Mouse (Mus musculus) urinary bladder, postnatal 10 days (tissue): ENCODE data around the gene Prkg1.

Experiments
- DNase-seq: peaks from one replicate; pipeline ENCODE4 v3.0.0; 2022; ENCODE audit warnings: low spot score

Prkg1 gene

DNA sequence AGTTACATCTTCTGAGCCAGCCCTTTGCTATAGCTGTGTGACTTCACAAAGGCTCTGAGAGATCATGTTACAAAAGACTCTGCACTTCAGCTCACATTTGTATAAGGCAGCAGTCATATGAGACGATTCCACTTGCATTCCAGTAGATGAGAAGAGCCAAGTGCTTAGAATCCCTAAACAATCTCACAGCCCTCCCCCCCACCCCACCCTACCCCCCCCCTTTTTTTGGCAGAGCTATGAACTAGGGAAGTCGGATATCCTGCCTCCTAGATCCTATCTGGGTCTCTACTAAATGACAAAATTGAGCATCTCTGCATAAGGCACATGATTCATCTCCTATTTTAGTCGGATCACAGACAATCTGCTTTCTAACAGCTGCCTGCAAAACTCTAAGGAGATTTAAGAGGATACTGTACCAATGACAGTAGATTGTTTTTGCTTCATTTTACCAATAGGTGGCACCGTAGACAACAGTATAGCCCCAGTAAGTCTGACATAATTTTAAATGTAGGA lies 921.7 kb downstream of the Prkg1 start:
- DNase-seq: no peak

DNA sequence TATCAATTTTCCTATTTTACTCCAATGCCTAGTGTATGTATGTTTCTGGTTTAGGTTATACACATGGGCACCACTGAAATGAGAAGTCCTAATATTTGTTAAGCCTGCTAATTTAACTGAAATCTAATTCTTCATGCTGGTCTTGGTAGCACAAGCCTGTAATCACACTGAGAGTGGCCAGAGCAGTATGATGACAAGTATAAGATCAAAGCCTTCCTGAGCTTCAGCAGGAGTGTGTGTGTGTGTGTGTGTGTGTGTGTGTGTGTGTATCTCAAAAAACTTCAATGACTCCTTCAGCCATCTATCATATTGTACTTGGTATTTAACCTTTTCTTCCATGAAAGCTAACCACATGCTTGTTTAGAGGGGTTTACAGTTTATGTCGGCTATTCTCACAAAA lies 922.2 kb downstream of the Prkg1 start:
- DNase-seq: no peak

DNA sequence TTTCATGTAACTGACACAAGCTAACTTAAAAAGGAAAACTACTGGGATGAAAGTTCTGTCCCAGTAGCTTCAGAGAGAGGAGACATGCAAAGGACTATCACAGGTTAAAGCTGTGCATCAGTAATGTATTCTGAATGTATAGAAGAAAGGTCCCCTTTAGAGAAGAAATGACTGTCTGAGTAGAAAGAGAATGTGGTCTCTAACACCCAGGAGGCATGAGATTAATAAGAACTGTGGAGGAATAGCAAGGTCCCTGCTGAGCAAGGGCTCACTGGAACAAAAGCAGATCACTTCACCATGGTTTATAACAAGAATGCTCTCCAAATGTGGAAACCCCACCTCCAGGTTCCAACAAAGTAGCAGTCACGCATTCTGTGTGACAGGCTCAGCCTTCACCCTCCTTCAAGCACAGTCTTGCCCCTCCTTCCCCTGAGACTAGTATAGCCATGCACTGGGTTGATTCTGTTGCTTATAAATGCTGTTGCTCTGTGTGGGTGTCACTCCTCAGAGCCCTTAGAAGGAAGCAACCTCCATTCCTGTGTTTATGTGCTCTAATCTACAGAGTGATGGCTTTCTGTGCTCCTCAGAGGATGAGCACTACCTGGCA lies 931.7 kb downstream of the Prkg1 start:
- no peak for DNase-seq

DNA sequence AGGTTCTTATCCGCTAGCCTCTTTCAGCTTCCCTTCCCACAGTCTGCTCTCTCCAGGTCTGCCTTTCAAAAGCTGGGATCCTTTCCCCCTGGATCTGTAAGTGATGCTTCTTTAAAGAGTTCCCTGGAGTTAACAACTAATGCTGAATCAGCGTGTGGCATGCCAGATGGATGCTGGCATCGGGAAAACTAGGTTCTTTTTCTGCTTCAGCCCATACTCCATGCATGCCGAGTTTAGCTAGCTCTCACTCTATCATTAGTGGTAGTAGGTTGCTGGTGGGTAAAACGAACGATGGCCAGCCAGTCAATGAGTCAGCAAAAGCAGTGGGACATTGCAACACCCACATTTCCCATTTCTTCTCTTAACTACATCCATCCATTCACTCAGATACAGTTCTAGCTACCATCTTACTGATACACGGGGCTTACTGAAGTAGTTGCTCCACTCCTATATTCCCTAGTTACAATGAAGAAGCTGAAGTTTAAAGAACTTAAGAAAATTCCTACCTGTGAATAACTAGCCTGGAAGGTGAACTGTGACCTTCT lies 935.5 kb downstream of the Prkg1 start:
- DNase-seq: no peak

DNA sequence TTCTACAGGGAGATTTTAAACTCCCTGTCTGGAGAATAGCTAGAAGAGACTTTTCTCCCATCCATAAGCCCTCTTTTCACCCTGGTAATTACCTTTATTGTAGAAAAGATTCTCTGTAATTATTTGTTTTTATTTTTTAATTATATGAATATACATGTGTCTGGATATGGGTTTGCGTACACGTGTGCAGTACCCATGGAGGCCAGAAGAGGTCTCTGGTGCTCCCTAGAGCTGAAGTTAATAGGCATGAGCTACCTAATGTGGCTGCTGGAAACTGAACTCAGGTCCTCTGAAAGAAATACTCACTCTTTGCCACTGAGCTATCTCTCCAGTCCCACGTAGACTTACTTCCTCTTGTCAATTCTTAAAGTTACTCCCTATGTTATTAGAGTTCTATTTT lies 937.0 kb downstream of the Prkg1 start:
- DNase-seq: no peak

DNA sequence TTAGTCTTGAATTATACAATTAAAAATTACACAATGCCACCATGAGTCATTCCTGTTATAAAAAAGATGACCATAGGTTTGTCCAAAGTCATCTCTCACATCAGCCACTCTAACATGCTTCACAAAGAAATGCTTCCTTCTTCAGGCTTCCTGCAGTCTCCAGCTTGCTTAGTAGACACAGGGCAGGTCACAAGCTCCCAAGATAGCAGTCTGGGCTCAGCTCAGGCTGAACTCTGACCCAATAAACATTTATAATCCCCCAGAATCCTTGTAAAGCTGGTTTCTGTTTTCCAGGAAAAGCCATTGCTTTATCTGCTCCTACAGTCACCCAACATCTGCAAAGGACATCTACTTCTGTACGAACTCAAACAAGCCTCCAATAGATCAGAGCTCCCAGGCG lies 938.7 kb downstream of the Prkg1 start:
- no peak for DNase-seq

DNA sequence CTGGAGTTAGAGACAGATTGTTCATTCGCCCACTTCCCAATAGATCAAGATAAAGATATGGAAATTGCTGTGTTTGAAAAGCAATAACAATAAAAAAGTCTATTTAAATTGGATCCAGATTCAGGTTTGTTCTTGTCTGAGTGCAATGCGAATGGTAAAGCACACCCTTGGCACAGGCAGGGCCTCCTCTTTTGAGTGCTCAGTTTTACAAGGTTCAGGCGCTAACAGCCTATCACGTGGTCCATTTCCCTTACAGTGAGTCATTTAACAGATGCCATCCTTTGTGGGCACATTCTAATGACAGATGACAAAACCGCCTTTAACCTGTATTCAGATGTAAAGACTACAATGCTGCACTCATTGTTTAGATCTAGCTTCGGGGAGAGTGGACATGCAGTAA lies 949.2 kb downstream of the Prkg1 start:
- no peak for DNase-seq

DNA sequence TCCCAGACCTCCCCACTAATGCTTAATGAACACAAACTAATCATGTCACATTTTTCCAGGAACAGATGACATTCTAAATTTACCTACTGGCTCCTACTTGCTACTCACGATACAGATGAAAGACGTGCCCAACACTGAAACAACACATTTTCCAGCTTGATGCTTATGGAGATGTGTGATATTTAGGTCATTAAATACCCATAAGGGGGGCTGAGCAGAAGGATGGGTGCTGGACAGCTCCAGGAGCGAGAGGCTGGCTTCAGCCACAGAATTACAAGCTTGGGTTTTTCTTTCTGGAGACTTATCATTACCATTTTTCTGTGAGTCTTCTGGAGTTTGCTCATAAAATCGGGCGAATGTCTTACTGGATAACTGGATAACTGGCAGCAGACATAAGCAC lies 958.6 kb downstream of the Prkg1 start:
- no peak for DNase-seq

DNA sequence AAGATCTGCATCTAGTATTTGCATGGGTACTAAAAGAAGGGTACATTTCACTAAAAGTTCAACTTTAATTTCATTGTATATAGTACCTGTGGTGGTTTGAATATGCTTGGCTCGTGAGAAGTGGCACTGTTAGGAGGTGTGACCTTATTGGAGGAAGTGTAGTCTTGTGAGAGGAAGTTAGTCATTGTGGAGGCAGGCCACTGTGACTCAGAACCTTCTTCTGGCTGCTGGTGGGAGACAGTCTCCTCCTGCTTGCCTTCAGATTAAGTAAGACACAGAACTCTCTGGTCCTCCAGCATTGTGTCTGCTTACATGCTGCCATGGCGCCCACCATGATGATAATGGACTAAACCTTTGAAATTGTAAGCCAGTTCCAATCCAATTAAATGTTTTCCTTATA lies 984.0 kb downstream of the Prkg1 start:
- no peak for DNase-seq

DNA sequence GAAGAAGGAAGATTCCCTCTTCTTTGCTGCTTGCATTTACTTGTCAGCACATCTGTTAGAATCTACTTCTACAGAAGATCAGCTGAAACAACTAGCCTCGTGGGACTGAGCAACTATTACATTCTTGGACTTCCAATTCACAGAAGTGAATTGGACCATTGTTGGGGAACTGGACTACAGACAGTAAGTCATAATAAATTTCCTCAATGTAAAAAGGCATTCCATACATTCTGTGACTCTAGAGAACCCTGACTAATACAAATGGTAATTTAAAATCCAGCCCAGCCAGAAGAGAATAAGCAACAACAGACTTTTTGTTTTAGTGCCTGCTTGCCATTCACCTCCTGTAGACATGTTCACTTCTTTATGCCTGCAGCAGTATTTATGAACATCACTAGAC lies 996.5 kb downstream of the Prkg1 start:
- DNase-seq: no peak

DNA sequence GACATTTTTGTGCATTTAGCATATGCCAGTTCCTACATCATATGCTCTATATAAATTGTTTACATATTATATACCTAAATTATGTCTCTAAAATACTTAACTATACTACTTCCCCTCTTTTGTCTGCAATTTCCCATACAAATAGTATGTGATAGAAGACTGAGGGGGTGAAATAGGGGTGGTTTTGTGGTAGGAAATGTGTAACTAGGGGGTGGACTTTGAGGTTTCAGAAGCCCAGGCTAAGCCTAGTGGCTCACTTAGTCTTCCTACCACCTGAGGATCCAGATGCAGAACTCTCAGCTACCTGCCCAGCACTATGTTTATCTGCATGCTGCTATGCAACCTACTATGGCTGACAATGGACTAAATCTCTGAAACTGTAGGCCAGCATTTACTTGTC lies 1020.4 kb downstream of the Prkg1 start:
- no peak for DNase-seq

DNA sequence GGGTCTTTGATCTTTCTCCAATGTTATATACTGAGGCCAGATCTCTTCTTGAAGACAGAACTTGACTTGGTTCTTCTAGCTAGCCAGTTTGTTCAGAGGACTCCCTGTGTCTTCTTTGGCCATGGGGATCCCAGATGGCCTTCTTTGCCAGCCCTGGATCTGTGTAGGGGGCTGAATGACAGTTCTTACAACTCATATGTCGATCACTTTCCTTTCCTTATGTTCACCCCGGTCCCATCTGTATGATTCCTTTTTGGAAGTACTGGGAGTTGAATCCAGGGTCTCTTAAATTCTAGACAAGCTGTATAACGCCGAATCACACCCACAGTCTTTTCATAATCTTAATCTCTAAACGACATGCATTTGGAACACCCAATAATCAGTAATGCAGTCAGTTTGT lies 1065.7 kb downstream of the Prkg1 start:
- no peak for DNase-seq

DNA sequence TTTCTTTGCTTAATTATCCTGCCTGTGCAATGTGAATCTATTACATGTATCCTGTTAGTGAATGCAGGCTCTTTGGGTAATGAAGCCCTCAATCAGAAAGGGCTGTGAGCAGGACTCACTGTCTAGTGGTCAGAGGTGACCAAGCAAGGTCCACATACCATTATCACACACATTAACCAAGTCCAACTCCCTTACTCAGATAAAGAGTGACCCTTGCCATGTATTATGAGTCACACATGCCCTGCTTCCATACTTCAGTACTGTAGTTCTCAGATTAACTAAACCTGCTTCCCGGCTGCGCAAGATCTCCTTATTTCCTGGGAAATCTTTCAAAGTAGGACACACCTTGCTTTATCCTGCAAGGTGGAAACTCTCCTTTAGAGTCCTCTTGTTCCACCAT lies 1073.6 kb downstream of the Prkg1 start:
- no peak for DNase-seq

DNA sequence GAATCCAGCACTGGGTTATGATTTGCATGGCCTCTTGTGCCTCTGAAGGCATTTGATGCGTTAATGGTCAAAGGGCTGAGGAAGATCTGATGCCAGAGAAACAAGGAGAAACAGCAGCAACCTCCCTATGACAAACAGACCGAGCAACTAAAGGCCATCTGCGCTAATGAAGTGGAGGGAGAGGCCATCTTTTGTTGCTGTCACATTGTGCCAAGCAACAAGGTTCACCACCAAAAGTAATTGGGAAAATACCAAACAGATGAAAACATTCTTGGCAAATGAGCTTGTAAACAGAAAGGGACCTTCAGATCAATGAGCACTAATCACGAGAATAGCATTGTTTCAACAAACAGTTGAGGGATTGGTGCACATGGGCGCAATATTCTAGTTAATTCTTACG lies 1074.1 kb downstream of the Prkg1 start:
- DNase-seq: no peak

DNA sequence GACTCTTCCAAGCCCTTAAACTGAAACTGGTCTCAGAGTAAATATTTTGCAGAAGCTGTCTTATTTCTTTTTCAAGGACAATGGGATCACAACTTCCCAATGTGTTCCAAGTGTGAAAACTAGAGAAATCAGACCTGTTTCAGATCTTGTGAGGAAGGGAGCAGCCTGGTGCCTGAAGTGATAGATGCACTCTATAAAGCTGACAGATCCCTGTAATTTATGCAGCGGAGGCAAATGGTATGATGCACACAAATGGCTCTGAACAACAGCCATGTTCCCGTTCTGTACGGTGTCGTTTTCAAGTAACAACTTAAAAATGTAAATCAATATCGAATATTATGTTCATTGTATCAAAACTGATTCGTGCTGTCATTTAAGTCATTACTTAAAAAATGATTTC lies 1076.9 kb downstream of the Prkg1 start:
- DNase-seq: no peak

DNA sequence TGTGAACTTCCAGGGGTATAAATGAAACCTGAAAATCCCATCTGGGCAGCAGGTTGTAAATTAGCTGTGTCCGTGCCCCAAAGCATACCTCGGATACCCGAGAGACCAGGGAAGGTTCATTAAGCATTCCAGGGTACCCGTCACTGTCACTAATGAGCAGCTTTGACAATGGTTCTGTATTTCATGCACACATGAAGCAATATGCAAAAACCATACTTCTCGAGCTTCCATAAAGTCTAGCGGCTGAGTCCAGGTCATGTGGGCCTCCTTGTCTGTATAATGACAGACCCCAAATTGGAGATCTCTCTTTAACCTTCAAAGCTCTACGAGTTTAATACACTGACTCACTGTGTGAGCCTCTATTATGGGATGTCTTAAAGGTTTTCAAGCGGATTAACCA lies 1088.5 kb downstream of the Prkg1 start:
- DNase-seq: no peak

DNA sequence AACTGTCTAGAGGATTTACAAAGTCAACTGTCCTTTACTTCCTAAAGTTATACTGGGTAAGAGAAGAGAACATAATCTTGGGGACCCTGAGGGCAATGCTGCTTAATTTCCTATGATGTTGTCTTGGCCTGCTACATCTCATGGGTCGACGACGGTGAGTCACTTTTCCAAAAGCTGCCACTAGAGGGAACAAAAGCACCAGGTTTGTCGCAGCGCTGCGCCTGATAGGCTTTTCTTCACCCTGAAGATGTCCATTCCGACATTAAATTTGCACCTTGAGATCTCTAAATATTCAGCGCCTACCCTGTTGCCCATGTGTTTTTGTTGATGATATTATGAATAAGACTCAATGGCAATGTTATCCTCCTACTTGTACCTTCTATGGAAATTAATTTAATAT lies 1100.6 kb downstream of the Prkg1 start:
- no peak for DNase-seq

DNA sequence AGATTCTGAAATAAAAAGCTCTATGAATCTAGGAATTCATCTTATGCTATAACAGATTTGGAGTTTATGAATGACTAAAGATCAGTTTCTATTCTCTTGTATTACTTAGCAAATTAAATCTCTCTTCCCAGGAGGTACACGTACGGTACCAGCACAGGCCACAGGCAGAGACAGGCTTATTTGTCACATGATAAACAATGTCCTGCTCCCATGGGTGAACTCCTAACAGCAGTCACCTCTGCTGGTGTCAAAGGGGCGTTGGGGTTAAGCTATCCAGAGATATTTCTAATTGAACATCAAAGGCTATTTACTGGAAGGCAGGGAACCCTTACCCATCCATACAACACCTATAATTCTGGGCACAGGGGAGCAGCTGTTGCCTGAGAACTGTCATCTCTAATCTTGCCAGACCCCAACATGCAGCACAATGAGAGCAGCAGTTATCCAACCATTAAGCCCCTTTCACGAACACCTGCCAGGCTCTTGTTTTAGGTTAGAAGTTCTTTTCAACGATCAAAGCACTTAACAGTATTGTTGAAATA lies 1122.1 kb downstream of the Prkg1 start:
- DNase-seq: no peak

DNA sequence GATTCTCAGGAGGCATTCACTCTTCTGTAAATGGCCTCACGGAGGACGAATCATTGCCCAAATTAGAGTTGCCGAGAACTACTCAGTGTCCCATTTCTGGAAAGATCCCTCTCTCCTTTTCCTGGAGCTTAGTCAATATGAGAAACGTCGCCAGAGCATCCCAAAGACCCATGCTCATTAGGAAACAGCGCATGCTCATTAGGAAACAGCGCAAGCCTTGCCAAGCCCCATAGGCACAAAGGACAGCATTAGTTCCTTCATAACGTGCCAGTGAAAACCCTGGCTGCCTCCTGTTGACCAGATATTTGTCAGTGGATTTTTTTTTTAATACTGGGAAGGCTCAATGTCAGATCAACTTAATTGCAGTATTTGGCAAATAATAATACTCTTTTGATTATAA lies 1127.4 kb downstream of the Prkg1 start:
- DNase-seq: no peak

DNA sequence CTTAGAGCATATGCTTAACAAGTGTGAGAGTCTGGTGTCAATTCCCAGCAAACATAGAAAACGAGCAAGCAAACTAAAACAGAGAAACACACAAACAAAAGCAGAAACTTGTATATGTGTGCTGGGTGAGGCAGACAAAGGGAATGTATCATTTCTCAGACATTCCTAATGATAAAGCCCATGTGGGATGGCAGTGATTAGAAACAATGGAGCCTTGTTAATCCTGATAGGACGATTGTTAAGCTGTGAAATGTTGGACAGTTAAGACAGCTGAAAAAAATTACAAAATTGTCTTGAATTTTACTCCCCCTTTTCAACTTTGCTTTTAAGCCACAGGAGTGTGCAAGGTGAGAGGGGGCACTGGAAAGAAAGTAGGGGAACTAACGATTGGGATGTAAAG lies 1133.8 kb downstream of the Prkg1 start:
- no peak for DNase-seq

DNA sequence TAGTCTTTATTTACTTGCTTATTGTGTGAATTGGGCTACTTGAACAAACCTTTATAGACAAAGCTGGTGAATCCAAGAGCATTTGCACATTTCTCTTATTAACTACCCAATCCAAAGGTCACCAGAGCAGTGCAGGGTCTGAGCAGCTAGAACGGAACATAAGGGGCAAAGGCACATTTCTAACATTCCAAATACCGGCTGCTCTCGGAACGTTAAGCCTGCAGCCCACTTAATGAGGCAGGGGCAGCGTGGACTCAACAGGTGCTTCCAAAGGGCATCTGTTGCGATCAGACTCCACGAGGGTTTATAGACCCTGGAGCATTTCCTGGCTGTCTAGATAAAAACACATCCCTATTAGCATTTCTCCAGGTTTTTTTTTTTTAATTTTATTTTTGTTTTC lies 1138.8 kb downstream of the Prkg1 start:
- no peak for DNase-seq

DNA sequence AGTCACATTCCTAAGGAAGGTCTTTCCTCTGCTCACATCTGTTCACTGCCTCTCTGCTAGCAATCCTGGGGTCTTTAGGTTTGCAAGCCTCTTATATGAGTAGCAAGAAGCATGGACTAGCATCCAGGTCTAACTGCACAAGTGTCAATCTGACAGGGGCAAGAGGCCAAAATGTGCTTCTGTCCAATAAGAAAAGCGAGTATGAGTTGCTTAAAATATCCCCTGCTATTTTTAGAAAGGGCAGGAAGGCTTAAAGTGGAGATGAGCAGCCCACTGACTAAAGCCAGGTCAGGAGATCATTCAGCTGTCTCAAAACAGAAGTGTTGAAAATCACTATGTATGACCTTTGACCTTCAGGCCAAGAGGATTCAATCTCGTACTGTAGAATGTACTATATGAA lies 1139.4 kb downstream of the Prkg1 start:
- DNase-seq: no peak

DNA sequence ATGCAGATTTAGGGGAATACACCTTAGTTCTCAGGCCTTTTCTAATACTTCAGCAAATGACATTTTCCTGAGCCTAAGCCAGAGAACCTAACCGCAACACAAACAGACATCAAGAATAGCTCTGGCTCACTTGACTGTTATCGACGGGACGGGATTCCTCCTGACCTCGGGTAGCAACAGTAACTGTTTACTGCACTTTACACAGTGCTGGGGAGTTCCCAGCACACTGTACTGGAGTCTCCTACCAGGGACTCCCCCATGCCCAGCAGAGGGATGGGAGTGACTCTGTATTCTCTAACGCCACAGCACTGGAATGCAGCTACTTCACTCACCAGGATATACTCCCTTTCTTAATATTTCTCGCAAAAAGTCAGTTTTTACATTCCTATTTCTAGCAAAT lies 1141.2 kb downstream of the Prkg1 start:
- no peak for DNase-seq

DNA sequence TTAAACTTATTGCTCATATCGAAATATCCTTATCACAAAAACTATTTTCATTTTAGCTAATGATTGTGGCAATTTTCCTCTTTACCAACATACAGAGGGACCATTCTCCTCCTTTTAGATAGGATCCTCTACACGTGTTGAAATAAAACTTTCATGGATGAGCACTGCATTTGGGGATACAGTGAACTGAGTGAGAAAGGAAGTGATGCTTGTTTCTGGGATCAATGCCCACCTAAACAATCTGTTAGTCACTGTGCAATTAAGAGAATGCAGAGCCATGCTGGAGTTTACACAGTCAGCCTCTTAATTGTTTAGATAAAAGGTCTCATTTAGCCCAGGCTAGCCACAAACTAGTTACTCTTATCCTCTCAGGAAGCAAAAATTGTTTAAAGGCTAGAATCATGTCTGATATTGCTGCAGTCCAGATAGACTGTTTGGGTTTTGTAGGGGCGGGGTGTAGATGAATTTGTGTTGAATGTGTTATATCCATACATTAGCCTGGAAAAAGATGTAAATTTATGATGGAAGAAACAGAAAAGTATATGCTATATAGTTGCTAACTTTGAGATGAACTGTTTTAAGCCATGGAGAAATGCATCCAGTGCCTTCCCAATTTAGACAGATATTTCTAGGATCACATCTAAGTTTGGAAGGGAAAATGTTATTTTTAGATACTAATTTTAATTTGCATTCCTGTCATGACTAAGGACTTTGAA lies 1151.5 kb downstream of the Prkg1 start:
- no peak for DNase-seq
